Mouse (Mus musculus): ENCODE data around the gene Tas2r135.

Gene Tas2r135

GRCm38 (mm10) chr6:42374701-42375100, 30.5 kb upstream of the Tas2r135 start:
- DNase-seq = no peak

GRCm38 (mm10) chr6:42375131-42375530, 30.1 kb upstream of the Tas2r135 start:
- DNase-seq = no peak

GRCm38 (mm10) chr6:42376016-42376415, 29.2 kb upstream of the Tas2r135 start:
- DNase-seq = no peak

- no peak for DNase-seq
Measured at GRCm38 (mm10) chr6:42376504-42377019, 28.7 kb upstream of the Tas2r135 start.

- DNase-seq = no peak
Measured at GRCm38 (mm10) chr6:42377280-42377679, 28.0 kb upstream of the Tas2r135 start.

- no peak for DNase-seq
Measured at GRCm38 (mm10) chr6:42379551-42379950, 25.7 kb upstream of the Tas2r135 start.

GRCm38 (mm10) chr6:42380416-42381144, 24.7 kb upstream of the Tas2r135 start:
- DNase-seq = peak; percentile 39 to 41

- no peak for DNase-seq
Measured at GRCm38 (mm10) chr6:42381221-42381620, 24.0 kb upstream of the Tas2r135 start.

- DNase-seq = no peak
Measured at GRCm38 (mm10) chr6:42381916-42382381, 23.3 kb upstream of the Tas2r135 start.

GRCm38 (mm10) chr6:42383360-42383759, 21.9 kb upstream of the Tas2r135 start:
- no peak for DNase-seq

- peak; percentile 33 to 67 for DNase-seq
Measured at GRCm38 (mm10) chr6:42385635-42386034, 19.6 kb upstream of the Tas2r135 start.

- no peak for DNase-seq
Measured at GRCm38 (mm10) chr6:42391796-42392330, 13.4 kb upstream of the Tas2r135 start.

GRCm38 (mm10) chr6:42395960-42396809, 9.0 kb upstream of the Tas2r135 start:
- DNase-seq = no peak

- no peak for DNase-seq
Measured at GRCm38 (mm10) chr6:42397041-42397657, 8.1 kb upstream of the Tas2r135 start.

- DNase-seq = no peak
Measured at GRCm38 (mm10) chr6:42398285-42398684, 6.9 kb upstream of the Tas2r135 start.

GRCm38 (mm10) chr6:42398998-42399397, 6.2 kb upstream of the Tas2r135 start:
- DNase-seq = no peak

GRCm38 (mm10) chr6:42399938-42400337, 5.3 kb upstream of the Tas2r135 start, which contains the start of gene Tas2r143:
Gene Tas2r143 (plus strand): TSS chr6:42400238.
- DNase-seq = no peak

- DNase-seq = no peak
Measured at GRCm38 (mm10) chr6:42419443-42419842, 14.2 kb downstream of the Tas2r135 start.

- no peak for DNase-seq
Measured at GRCm38 (mm10) chr6:42421439-42421838, 16.2 kb downstream of the Tas2r135 start.

- DNase-seq = no peak
Measured at GRCm38 (mm10) chr6:42424472-42424871, 19.2 kb downstream of the Tas2r135 start.

GRCm38 (mm10) chr6:42426337-42426736, 21.1 kb downstream of the Tas2r135 start:
- no peak for DNase-seq

- no peak for DNase-seq
Measured at GRCm38 (mm10) chr6:42433554-42433953, 28.3 kb downstream of the Tas2r135 start.

- no peak for DNase-seq
Measured at GRCm38 (mm10) chr6:42434446-42434845, 29.2 kb downstream of the Tas2r135 start, which contains the start of gene Tas2r126. Gene Tas2r126 (plus strand): TSS chr6:42434535.

Data from thymus, postnatal 36 days (tissue).